Mouse (Mus musculus) myocyte (in vitro differentiated cells): ENCODE measurements around the gene Fam167b. TPM values are rescaled to one million over a fixed set of nuclear protein-coding genes. Genes with fewer than 3 reads are reported as not detected.
"Not testable (repeated sequence)": the region's sequence is repeated elsewhere in the genome, so short reads cannot be mapped to it uniquely, and the experiment has no call there.

ENCODE experiments used
- H3K27me3 ChIP-seq: one replicate; pipeline ENCODE4 v1.6.1; 2011; ENCODE audit not compliant: control insufficient read depth, insufficient read depth, insufficient read length
- H3K36me3 ChIP-seq: one replicate; pipeline ENCODE4 v1.6.1; 2011; ENCODE audit not compliant: control insufficient read depth, insufficient read depth
- H3K4me2 ChIP-seq: one replicate; pipeline ENCODE4 v1.6.1; 2011; ENCODE audit warnings: low read depth, control low read depth
- H3K4me3 ChIP-seq: one replicate; pipeline ENCODE4 v1.5.1; 2011; ENCODE audit warnings: mild to moderate bottlenecking, control low read depth, moderate library complexity
- H3K79me2 ChIP-seq: one replicate; pipeline ENCODE4 v1.6.1; 2011; ENCODE audit not compliant: control insufficient read depth, insufficient read depth
- H3ac ChIP-seq: one replicate; pipeline ENCODE4 v1.6.1; 2011; ENCODE audit not compliant: control insufficient read depth, insufficient read length
- CEBPB ChIP-seq: IDR thresholded peaks from 2 replicates; pipeline ENCODE4 v1.6.1; 2011; ENCODE audit warnings: mild to moderate bottlenecking, moderate library complexity; ENCODE audit not compliant: poor library complexity, insufficient read depth, severe bottlenecking
- E2F4 ChIP-seq: IDR thresholded peaks from one replicate; pipeline ENCODE4 v1.6.1; 2011; ENCODE audit warnings: mild to moderate bottlenecking, control low read depth, moderate library complexity; ENCODE audit not compliant: insufficient read depth
- MAX ChIP-seq: IDR thresholded peaks from one replicate; pipeline ENCODE4 v1.6.1; 2011; ENCODE audit warnings: low read depth, mild to moderate bottlenecking, control low read depth
- MYOD1 ChIP-seq, 3 experiments: IDR thresholded peaks; one replicate each; pipeline ENCODE4 v1.6.1; 2011; ENCODE audit warnings: control low read depth in 2 of 3, low read depth in 2 of 3, mild to moderate bottlenecking in 2 of 3, moderate library complexity in 1 of 3; ENCODE audit not compliant: insufficient read length in 2 of 3, control insufficient read depth in 1 of 3
- MYOG ChIP-seq, 3 experiments: IDR thresholded peaks; one replicate each; pipeline ENCODE4 v1.6.1; 2011; ENCODE audit warnings: control low read depth in 2 of 3, low read depth in 2 of 3, mild to moderate bottlenecking in 2 of 3; ENCODE audit not compliant: insufficient read length in 2 of 3, control insufficient read depth in 1 of 3, insufficient read depth in 1 of 3
- POLR2A ChIP-seq: IDR thresholded peaks from one replicate; pipeline ENCODE4 v1.6.1; 2011; ENCODE audit warnings: low read depth, mild to moderate bottlenecking, control low read depth, moderate library complexity; ENCODE audit not compliant: insufficient read length
- POLR2AphosphoS2 ChIP-seq: IDR thresholded peaks from one replicate; pipeline ENCODE4 v1.6.1; 2011; ENCODE audit warnings: low read depth, control low read depth; ENCODE audit not compliant: insufficient read length
- REST ChIP-seq: IDR thresholded peaks from one replicate; pipeline ENCODE4 v1.6.1; 2011; ENCODE audit warnings: mild to moderate bottlenecking, control low read depth, moderate library complexity; ENCODE audit not compliant: insufficient read depth, insufficient read length
- SRF ChIP-seq: IDR thresholded peaks from one replicate; pipeline ENCODE4 v1.6.1; 2011; ENCODE audit warnings: low read depth; ENCODE audit not compliant: control insufficient read depth, insufficient read length
- TCF12 ChIP-seq: IDR thresholded peaks from one replicate; pipeline ENCODE4 v1.6.1; 2011; ENCODE audit warnings: mild to moderate bottlenecking, control low read depth; ENCODE audit not compliant: poor library complexity, insufficient read depth, severe bottlenecking
- TCF3 ChIP-seq: IDR thresholded peaks from one replicate; pipeline ENCODE4 v1.6.1; 2011; ENCODE audit warnings: low read depth, control low read depth; ENCODE audit not compliant: insufficient read length
- USF1 ChIP-seq: IDR thresholded peaks from one replicate; pipeline ENCODE4 v1.6.1; 2011; ENCODE audit warnings: low read depth, mild to moderate bottlenecking, control low read depth, moderate library complexity
- polyA plus RNA-seq: library from polyadenylated mRNA; unstranded; fragments of >200 nt; fragmentation: generic; extraction: Trizol; gene quantifications from one replicate; pipeline ENCODE4 v1.2.1, GENCODE M21; 2012; ENCODE audit warnings: missing spikeins

Gene Fam167b
- polyA plus RNA-seq, 1 experiment, result 0.10 TPM

DNA sequence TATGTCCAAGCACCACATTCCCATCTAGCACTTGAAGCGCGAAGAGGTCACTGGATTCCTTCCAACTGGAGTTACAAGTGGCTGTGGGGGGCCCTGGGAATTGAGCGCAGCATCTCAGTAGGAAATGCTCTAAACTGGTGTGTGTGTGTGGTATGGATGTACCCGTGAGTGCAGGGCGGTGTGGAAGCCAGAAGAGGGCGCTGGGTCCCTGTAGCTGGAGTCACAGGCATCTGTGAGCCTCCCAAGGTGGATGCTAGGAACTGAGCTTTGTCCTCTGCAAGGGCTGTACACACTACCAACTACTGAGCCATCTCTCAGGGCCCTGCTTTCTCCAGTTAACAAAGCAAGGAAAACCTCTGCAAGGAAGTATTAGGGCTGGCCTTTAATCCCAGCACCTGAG, 38.3 kb downstream of the Fam167b start:
- TF ChIP-seq REST, result no peak
- TF ChIP-seq MAX, result no peak
- no peak for TF ChIP-seq USF1
- no peak for TF ChIP-seq MYOD1 (IDR thresholded peaks at IDR 0.05; ENCODE audit: control insufficient read depth in 1 of 3, insufficient read length in 2 of 3, low read depth in 2 of 3)
- TF ChIP-seq CEBPB, result no peak
- TF ChIP-seq MYOG (IDR thresholded peaks at IDR 0.05; ENCODE audit: control insufficient read depth in 1 of 3, insufficient read depth in 1 of 3, insufficient read length in 2 of 3, low read depth in 2 of 3), result no peak
- no peak for TF ChIP-seq SRF
- TF ChIP-seq TCF12, result no peak
- TF ChIP-seq TCF3, result no peak
- TF ChIP-seq POLR2A, result no peak
- no peak for TF ChIP-seq POLR2AphosphoS2
- no peak for TF ChIP-seq E2F4
- no peak overlapping the region for H3K4me3 ChIP-seq
- H3K36me3 ChIP-seq, result no peaks in the 10 kb centered on the region

DNA sequence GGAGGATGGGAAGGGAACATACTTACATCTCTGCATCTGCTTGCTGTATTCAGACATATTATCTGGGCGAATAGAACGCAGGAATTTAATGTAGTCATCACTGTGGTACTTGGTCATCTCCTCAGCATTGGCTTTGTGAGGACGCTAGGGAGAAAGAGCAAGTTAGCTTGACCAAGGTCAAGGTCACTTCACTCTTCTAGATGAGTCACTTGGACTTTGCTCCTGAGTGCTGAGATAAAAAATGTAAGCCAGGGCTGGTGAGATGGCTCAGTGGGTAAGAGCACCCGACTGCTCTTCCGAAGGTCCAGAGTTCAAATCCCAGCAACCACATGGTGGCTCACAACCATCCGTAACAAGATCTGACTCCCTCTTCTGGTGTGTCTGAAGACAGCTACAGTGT, 49.4 kb downstream of the Fam167b start:
- peaks cover 13% of the 10 kb centered on the region for H3K36me3 ChIP-seq
- H3K4me2 ChIP-seq, H3ac ChIP-seq, H3K27me3 ChIP-seq, H3K79me2 ChIP-seq, H3K4me3 ChIP-seq: not testable (repeated sequence)

More for the DNA sequence above, 38.3 kb downstream of the Fam167b start:
- H3K27me3 ChIP-seq, result no peaks in the 10 kb centered on the region
- H3K79me2 ChIP-seq, result peaks cover 57% of the 10 kb centered on the region
- no peak overlapping the region for H3ac ChIP-seq
- no peak overlapping the region for H3K4me2 ChIP-seq

Other genes with a start within 250 kb of the Fam167b start
- 137 TPM for gene Rbbp4, start 243.2 kb downstream of the Fam167b start, polyA plus RNA-seq
- gene Zbtb8os, start 242.9 kb downstream of the Fam167b start, polyA plus RNA-seq, result 34.5 TPM
- gene Zbtb8a, start 200.4 kb downstream of the Fam167b start, polyA plus RNA-seq, result 5.8 TPM
- gene Zbtb8b, start 137.7 kb downstream of the Fam167b start, polyA plus RNA-seq, result 0.04 TPM
- 22.9 TPM for gene Bsdc1, start 117.0 kb downstream of the Fam167b start, polyA plus RNA-seq
- not detected for gene Tssk3, start 87.5 kb downstream of the Fam167b start, polyA plus RNA-seq
- gene Fam229a, start 87.4 kb downstream of the Fam167b start, polyA plus RNA-seq, result 0.10 TPM
- 41.6 TPM for gene Marcksl1, start 65.0 kb downstream of the Fam167b start, polyA plus RNA-seq
- 50.4 TPM for gene Hdac1, start 35.8 kb downstream of the Fam167b start, polyA plus RNA-seq
- 2.1 TPM for gene Lck, start 4.9 kb downstream of the Fam167b start, polyA plus RNA-seq
- 358 TPM for gene Eif3i, start 22.1 kb upstream of the Fam167b start, polyA plus RNA-seq
- 220 TPM for gene Tmem234, start 22.1 kb upstream of the Fam167b start, polyA plus RNA-seq
- gene Dcdc2b, start 35.7 kb upstream of the Fam167b start, polyA plus RNA-seq, result 0.36 TPM
- 20.1 TPM for gene Iqcc, start 40.5 kb upstream of the Fam167b start, polyA plus RNA-seq
- 14.8 TPM for gene Ccdc28b, start 45.4 kb upstream of the Fam167b start, polyA plus RNA-seq
- 23.6 TPM for gene Txlna, start 62.5 kb upstream of the Fam167b start, polyA plus RNA-seq
- gene Kpna6, start 94.2 kb upstream of the Fam167b start, polyA plus RNA-seq, result 32.2 TPM
- gene Tmem39b, start 118.3 kb upstream of the Fam167b start, polyA plus RNA-seq, result 9.7 TPM
- gene Khdrbs1, start 163.8 kb upstream of the Fam167b start, polyA plus RNA-seq, result 40.4 TPM
- gene Ptp4a2, start 232.7 kb upstream of the Fam167b start, polyA plus RNA-seq, result 138 TPM